Mouse (Mus musculus) kidney, embryonic 14.5 days (tissue): Measurements from ENCODE around the gene Parvg. TPM values are rescaled to one million over a fixed set of nuclear protein-coding genes. Genes with fewer than 3 reads are reported as not detected.
"Not testable (repeated sequence)": the region's sequence is repeated elsewhere in the genome, so short reads cannot be mapped to it uniquely, and the experiment has no call there.

Experiments
- ATAC-seq: fragments of 200-750 bp; cut with Nextera tagmentation; 2 replicates; pipeline ENCODE4 v1.8.0; 2017; ENCODE audit warnings: moderate number of reproducible peaks, mild to moderate bottlenecking, moderate TSS enrichment, moderate library complexity; ENCODE audit not compliant: low FRiP score, low TSS enrichment
- H3K27ac ChIP-seq: fragments of 300-500 bp; sonication (generic); 2 replicates; pipeline ENCODE4 v1.5.1; 2014; ENCODE audit warnings: low read depth, mild to moderate bottlenecking, low read length, moderate library complexity, mixed read lengths
- H3K27me3 ChIP-seq: fragments of 300-500 bp; sonication (generic); 2 replicates; pipeline ENCODE4 v1.6.1; 2014; ENCODE audit warnings: mild to moderate bottlenecking, low read length; ENCODE audit not compliant: control insufficient read depth, insufficient read depth
- H3K36me3 ChIP-seq: fragments of 300-500 bp; sonication (generic); 2 replicates; pipeline ENCODE4 v1.6.1; 2014; ENCODE audit warnings: low read length, mixed read lengths; ENCODE audit not compliant: control insufficient read depth, insufficient read depth
- H3K4me1 ChIP-seq: fragments of 300-500 bp; sonication (generic); 2 replicates; pipeline ENCODE4 v1.6.1; 2014; ENCODE audit warnings: low read length, mixed read lengths; ENCODE audit not compliant: control insufficient read depth, insufficient read depth
- H3K4me2 ChIP-seq: fragments of 300-500 bp; sonication (generic); replicated peaks from 2 replicates; pipeline ENCODE4 v1.6.1; 2014; ENCODE audit warnings: low read depth, mild to moderate bottlenecking, low read length
- H3K4me3 ChIP-seq: fragments of 300-500 bp; sonication (generic); 2 replicates; pipeline ENCODE4 v1.5.1; 2014; ENCODE audit warnings: mild to moderate bottlenecking, low read length
- H3K9ac ChIP-seq: fragments of 300-500 bp; sonication (generic); 2 replicates; pipeline ENCODE4 v1.6.1; 2014; ENCODE audit warnings: low read depth, mild to moderate bottlenecking, low read length, moderate library complexity
- H3K9me3 ChIP-seq: fragments of 300-500 bp; sonication (generic); 2 replicates; pipeline ENCODE4 v1.6.1; 2016; ENCODE audit warnings: low read length; ENCODE audit not compliant: control insufficient read depth
- WGBS: fragments of 180-500 bp; shearing (Covaris S2); extraction: QIAGEN DNeasy Blood & Tissue Kit; methylation state at CpG from one replicate; pipeline ENCODE4 v1.1.7; 2014; 5-methylcytosine and 5-hydroxymethylcytosine counted together
- polyA plus RNA-seq: library from polyadenylated mRNA; unstranded; fragments of >200 nt; fragmentation: Nextera tagmentation; extraction: Ambion mirVana; gene quantifications from 2 replicates; pipeline ENCODE4 v1.2.1, GENCODE M21; 2014

Gene Parvg
- polyA plus RNA-seq, 1 experiment from 2014 or later = 0.70 TPM

GRCm38 (mm10) chr15:84285453-84285852 lies 38.4 kb upstream of the Parvg start:
- 88% methylated on average over 7 of the region's 7 CpGs for WGBS
- H3K27me3 ChIP-seq = no peaks in the 10 kb centered on the region
- no peaks in the 10 kb centered on the region for H3K4me1 ChIP-seq

GRCm38 (mm10) chr15:84288953-84289352 lies 34.9 kb upstream of the Parvg start:
- 62% methylated on average over 1 of the region's 1 CpGs for WGBS
- H3K27me3 ChIP-seq, H3K9me3 ChIP-seq, H3K9ac ChIP-seq, H3K27ac ChIP-seq, H3K4me3 ChIP-seq, H3K4me2 ChIP-seq, ATAC-seq, H3K36me3 ChIP-seq, H3K4me1 ChIP-seq: not testable (repeated sequence)

More at GRCm38 (mm10) chr15:84285453-84285852, 38.4 kb upstream of the Parvg start:
- no peak overlapping the region for H3K4me3 ChIP-seq
- ATAC-seq = no peak
- no peaks in the 10 kb centered on the region for H3K9me3 ChIP-seq
- no peak overlapping the region for H3K4me2 ChIP-seq
- H3K36me3 ChIP-seq = no peaks in the 10 kb centered on the region
- no peak overlapping the region for H3K9ac ChIP-seq
- no peak overlapping the region for H3K27ac ChIP-seq

- no peaks in the 10 kb centered on the region for H3K36me3 ChIP-seq
- H3K27ac ChIP-seq = no peak overlapping the region
- WGBS = 93% methylated on average over 5 of the region's 5 CpGs
- no peaks in the 10 kb centered on the region for H3K9me3 ChIP-seq
- no peak overlapping the region for H3K4me2 ChIP-seq
- no peaks in the 10 kb centered on the region for H3K27me3 ChIP-seq
- no peak overlapping the region for H3K9ac ChIP-seq
- no peak overlapping the region for H3K4me3 ChIP-seq
- ATAC-seq = no peak
- H3K4me1 ChIP-seq = no peaks in the 10 kb centered on the region
These were observed 32.7 kb upstream of the Parvg start for GRCm38 (mm10) chr15:84291097-84291496.

GRCm38 (mm10) chr15:84293590-84293989 lies 30.2 kb upstream of the Parvg start:
- no peaks in the 10 kb centered on the region for H3K9me3 ChIP-seq
- ATAC-seq = no peak
- 86% methylated on average over 12 of the region's 12 CpGs for WGBS
- no peak overlapping the region for H3K4me2 ChIP-seq
- no peak overlapping the region for H3K4me3 ChIP-seq
- H3K27ac ChIP-seq = no peak overlapping the region
- 0 out of 2 replicates have a peak, but pooled peaks cover 2% of the 10 kb centered on the region for H3K27me3 ChIP-seq
- H3K9ac ChIP-seq = no peak overlapping the region
- peaks cover 4% of the 10 kb centered on the region for H3K4me1 ChIP-seq
- H3K36me3 ChIP-seq = no peaks in the 10 kb centered on the region

- 0 out of 2 replicates have a peak, but pooled peaks cover 2% of the 10 kb centered on the region for H3K27me3 ChIP-seq
- H3K9me3 ChIP-seq = no peaks in the 10 kb centered on the region
- H3K4me3 ChIP-seq = no peak overlapping the region
- no peak overlapping the region for H3K4me2 ChIP-seq
- WGBS = 91% methylated on average over 9 of the region's 9 CpGs
- no peaks in the 10 kb centered on the region for H3K36me3 ChIP-seq
- no peak overlapping the region for H3K27ac ChIP-seq
- H3K4me1 ChIP-seq = peaks cover 12% of the 10 kb centered on the region
- ATAC-seq = no peak
- no peak overlapping the region for H3K9ac ChIP-seq
These were observed 29.4 kb upstream of the Parvg start for GRCm38 (mm10) chr15:84294391-84294790.

GRCm38 (mm10) chr15:84295225-84295624 lies 28.6 kb upstream of the Parvg start:
- H3K27me3 ChIP-seq = 0 out of 2 replicates have a peak, but pooled peaks cover 2% of the 10 kb centered on the region
- no peak overlapping the region for H3K9ac ChIP-seq
- no peak overlapping the region for H3K4me3 ChIP-seq
- H3K27ac ChIP-seq = no peak overlapping the region
- H3K36me3 ChIP-seq = no peaks in the 10 kb centered on the region
- H3K4me2 ChIP-seq = no peak overlapping the region
- peaks cover 20% of the 10 kb centered on the region for H3K4me1 ChIP-seq
- 59% methylated on average over 10 of the region's 10 CpGs for WGBS
- H3K9me3 ChIP-seq = no peaks in the 10 kb centered on the region
- no peak for ATAC-seq

- WGBS = 41% methylated on average over 8 of the region's 8 CpGs
- no peak for ATAC-seq
- Histone ChIP-seq H3K4me1 (peaks cover 32% of the 10 kb centered on the region), H3K36me3 (no peaks in the 10 kb centered on the region), H3K4me3 (no peak overlapping the region), H3K27me3 (0 out of 2 replicates have a peak, but pooled peaks cover 2% of the 10 kb centered on the region), H3K27ac (no peak overlapping the region), H3K4me2 (no peak overlapping the region), H3K9ac (no peak overlapping the region), H3K9me3 (no peaks in the 10 kb centered on the region)
These were observed 26.4 kb upstream of the Parvg start for GRCm38 (mm10) chr15:84297454-84297853.

GRCm38 (mm10) chr15:84298804-84299370 lies 24.9 kb upstream of the Parvg start:
- no peak overlapping the region for H3K9ac ChIP-seq
- no peak for ATAC-seq
- no peaks in the 10 kb centered on the region for H3K36me3 ChIP-seq
- H3K27me3 ChIP-seq = 0 out of 2 replicates have a peak, but pooled peaks cover 2% of the 10 kb centered on the region
- peaks cover 37% of the 10 kb centered on the region for H3K4me1 ChIP-seq
- no peak overlapping the region for H3K27ac ChIP-seq
- no peaks in the 10 kb centered on the region for H3K9me3 ChIP-seq
- no peak overlapping the region for H3K4me3 ChIP-seq
- WGBS = 13% methylated on average over 13 of the region's 13 CpGs
- no peak overlapping the region for H3K4me2 ChIP-seq

- peaks cover 37% of the 10 kb centered on the region for H3K4me1 ChIP-seq
- WGBS = 42% methylated on average over 9 of the region's 9 CpGs
- H3K4me3 ChIP-seq = no peak overlapping the region
- ATAC-seq = no peak
- H3K27ac ChIP-seq = no peak overlapping the region
- H3K27me3 ChIP-seq = 0 out of 2 replicates have a peak, but pooled peaks cover 2% of the 10 kb centered on the region
- no peaks in the 10 kb centered on the region for H3K9me3 ChIP-seq
- H3K4me2 ChIP-seq = no peak overlapping the region
- H3K9ac ChIP-seq = no peak overlapping the region
- H3K36me3 ChIP-seq = no peaks in the 10 kb centered on the region
These were observed 24.0 kb upstream of the Parvg start for GRCm38 (mm10) chr15:84299662-84300333.
